Mouse (Mus musculus): ENCODE measurements around the gene Ahnak2. TPM values are rescaled to one million over a fixed set of nuclear protein-coding genes. Genes with fewer than 3 reads are reported as not detected.
A peak's percentile ranks its signal among the peaks of the same experiment; 100 is the strongest.

The Ahnak2 gene
- polyA plus RNA-seq, 1 experiment from 2014 or later, result 0.06 TPM

DNA sequence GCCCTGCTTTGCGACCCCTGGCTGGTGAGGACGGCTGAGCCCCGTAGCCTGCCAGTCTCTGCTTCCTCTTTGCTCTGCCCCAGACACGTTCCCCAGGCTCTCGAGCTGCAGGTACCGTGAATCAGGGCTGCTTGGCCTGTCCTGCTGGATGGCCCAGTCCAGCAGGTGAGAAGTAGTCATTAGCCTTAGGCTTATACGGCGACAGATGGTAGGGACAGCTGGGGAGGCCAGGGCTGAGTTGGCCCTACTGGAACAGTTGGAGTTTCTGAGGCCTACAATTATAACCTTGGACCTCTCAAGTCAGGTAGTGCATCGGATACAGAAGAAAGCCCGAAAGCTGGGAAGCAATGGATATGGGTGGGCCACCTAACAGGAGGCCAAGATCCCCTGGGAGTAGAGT, 69.9 kb downstream of the Ahnak2 start:
- no peak overlapping the region for H3K4me3 ChIP-seq
- no peak overlapping the region for H3K27ac ChIP-seq (replicated peaks)
- no peaks in the 10 kb centered on the region for H3K9me3 ChIP-seq (replicated peaks)
- H3K36me3 ChIP-seq, result peaks cover 10% of the 10 kb centered on the region; the same call in 1 of the 2 replicates
- H3K27me3 ChIP-seq (ENCODE audit: low read depth, poor library complexity, severe bottlenecking), result no peaks in the 10 kb centered on the region
- H3K4me1 ChIP-seq, result peaks cover 9% of the 10 kb centered on the region; the same call in 1 of the 2 replicates
- no peak for DNase-seq (ENCODE audit: low spot score)
- WGBS, result 91% methylated on average over 10 of the region's 10 CpGs

GRCm38 (mm10) chr12:112730808-112731207, 71.6 kb downstream of the Ahnak2 start:
- no peak for DNase-seq (ENCODE audit: low spot score)
- H3K36me3 ChIP-seq, result 0 out of 2 replicates have a peak, but pooled peaks cover 7% of the 10 kb centered on the region
- no peak overlapping the region for H3K27ac ChIP-seq (replicated peaks)
- peaks cover 4% of the 10 kb centered on the region; the same call in 1 of the 2 replicates for H3K4me1 ChIP-seq
- 87% methylated on average over 14 of the region's 14 CpGs for WGBS
- no peak overlapping the region for H3K4me3 ChIP-seq
- H3K27me3 ChIP-seq (ENCODE audit: low read depth, poor library complexity, severe bottlenecking), result peaks cover 6% of the 10 kb centered on the region; the same call in 1 of the 2 replicates
- H3K9me3 ChIP-seq (replicated peaks), result no peaks in the 10 kb centered on the region

DNA sequence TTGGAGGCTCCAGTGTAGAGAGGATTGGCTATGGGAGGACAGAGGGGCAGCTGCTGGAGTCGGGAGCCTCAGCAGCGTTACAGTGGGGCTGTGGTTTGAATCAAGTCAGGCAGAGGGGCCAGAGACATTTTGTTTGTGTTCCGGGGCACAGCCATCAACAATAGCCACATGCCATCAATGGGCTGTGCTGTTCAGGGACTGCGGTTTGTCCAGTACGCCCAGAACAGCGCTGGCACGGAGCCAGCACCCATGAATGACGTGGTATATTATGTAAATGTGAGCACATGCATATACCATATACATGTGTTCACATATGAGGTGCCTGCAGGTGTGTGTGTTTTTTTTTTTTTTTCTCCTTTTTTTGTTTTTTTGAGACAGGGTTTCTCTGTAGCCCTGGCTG, 74.7 kb downstream of the Ahnak2 start:
- DNase-seq (ENCODE audit: low spot score), result no peak
- Histone ChIP-seq H3K27me3 (ENCODE audit: low read depth, poor library complexity, severe bottlenecking) (peaks cover 19% of the 10 kb centered on the region), H3K36me3 (no peaks in the 10 kb centered on the region), H3K4me3 (no peak overlapping the region), H3K9me3 (replicated peaks) (no peaks in the 10 kb centered on the region), H3K4me1 (peaks cover 9% of the 10 kb centered on the region), H3K27ac (replicated peaks) (no peak overlapping the region)
- WGBS, result 80% methylated on average over 8 of the region's 8 CpGs

GRCm38 (mm10) chr12:112724077-112724805, 78.2 kb downstream of the Ahnak2 start:
- WGBS, result 79% methylated on average over 11 of the region's 11 CpGs
- no peaks in the 10 kb centered on the region for H3K9me3 ChIP-seq (replicated peaks)
- H3K4me3 ChIP-seq, result no peak overlapping the region
- H3K27ac ChIP-seq (replicated peaks), result no peak overlapping the region
- H3K4me1 ChIP-seq, result peaks cover 27% of the 10 kb centered on the region
- no peaks in the 10 kb centered on the region for H3K36me3 ChIP-seq
- peak; percentile 70 for DNase-seq (ENCODE audit: low spot score)
- peaks cover 54% of the 10 kb centered on the region for H3K27me3 ChIP-seq (ENCODE audit: low read depth, poor library complexity, severe bottlenecking)

- H3K4me3 ChIP-seq, result peak overlapping the region; percentile 86; the same call in 1 of the 2 replicates
- no peak for DNase-seq (ENCODE audit: low spot score)
- WGBS, result 84% methylated on average over 6 of the region's 6 CpGs
- H3K27me3 ChIP-seq (ENCODE audit: low read depth, poor library complexity, severe bottlenecking), result peaks cover 60% of the 10 kb centered on the region
- H3K4me1 ChIP-seq, result peaks cover 27% of the 10 kb centered on the region
- no peaks in the 10 kb centered on the region for H3K9me3 ChIP-seq (replicated peaks)
- H3K36me3 ChIP-seq, result no peaks in the 10 kb centered on the region
- H3K27ac ChIP-seq (replicated peaks), result no peak overlapping the region
Measured at GRCm38 (mm10) chr12:112723445-112723844, 79.0 kb downstream of the Ahnak2 start.

- H3K36me3 ChIP-seq, result no peaks in the 10 kb centered on the region
- H3K4me3 ChIP-seq, result peak overlapping the region; percentile 86
- peaks cover 60% of the 10 kb centered on the region for H3K27me3 ChIP-seq (ENCODE audit: low read depth, poor library complexity, severe bottlenecking)
- peaks cover 27% of the 10 kb centered on the region for H3K4me1 ChIP-seq
- no peak for DNase-seq (ENCODE audit: low spot score)
- 10% methylated on average over 5 of the region's 5 CpGs for WGBS
- H3K27ac ChIP-seq (replicated peaks), result peak overlapping the region; percentile 75
- H3K9me3 ChIP-seq (replicated peaks), result no peaks in the 10 kb centered on the region
Measured at GRCm38 (mm10) chr12:112723028-112723330, 79.5 kb downstream of the Ahnak2 start.

DNA sequence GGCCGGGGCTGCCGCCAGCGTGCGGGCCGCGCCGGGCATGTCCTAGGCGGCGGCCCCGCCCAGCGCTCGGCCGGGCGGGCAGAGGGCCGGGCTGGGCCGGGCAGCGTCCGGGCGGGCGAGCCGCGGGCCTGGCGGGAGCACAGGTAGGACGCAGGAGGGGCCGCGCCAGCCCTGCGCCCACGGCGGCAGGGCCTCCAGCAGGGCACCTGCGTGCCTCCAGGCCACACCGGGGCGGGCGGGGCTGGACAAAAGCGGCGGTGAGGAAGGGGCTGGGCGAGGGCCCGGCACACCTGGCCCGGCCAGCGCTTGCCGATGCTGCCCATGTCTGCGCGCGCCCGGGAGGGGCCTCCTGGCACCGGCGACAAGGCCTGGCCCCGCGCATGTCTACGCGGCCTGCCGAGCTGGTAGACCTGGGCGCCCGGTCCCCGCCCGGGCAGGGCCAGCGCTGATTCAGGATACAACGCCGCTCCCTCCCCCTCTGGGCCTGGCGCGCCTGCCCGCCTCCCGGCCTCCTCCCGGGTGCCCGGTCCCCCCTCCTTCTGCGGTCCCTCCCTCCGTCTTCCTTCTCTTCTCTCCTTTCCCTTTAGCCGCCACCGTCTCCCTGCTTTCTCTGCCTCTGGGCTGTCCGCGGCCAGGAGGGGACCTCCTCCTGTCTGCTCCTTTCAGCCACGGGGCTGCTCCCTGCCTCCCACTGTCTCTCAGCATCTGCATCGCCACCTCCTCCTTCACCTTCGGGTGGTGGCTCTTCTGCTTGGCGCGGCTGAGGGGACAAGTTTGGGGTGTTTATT, 80.0 kb downstream of the Ahnak2 start:
- H3K27ac ChIP-seq (replicated peaks), result peak overlapping the region; percentile 75
- peak; percentile 46 for DNase-seq (ENCODE audit: low spot score)
- H3K4me1 ChIP-seq, result peaks cover 27% of the 10 kb centered on the region
- no peaks in the 10 kb centered on the region for H3K9me3 ChIP-seq (replicated peaks)
- 1% methylated on average over 65 of the region's 75 CpGs for WGBS
- peak overlapping the region; percentile 86 for H3K4me3 ChIP-seq
- peaks cover 60% of the 10 kb centered on the region for H3K27me3 ChIP-seq (ENCODE audit: low read depth, poor library complexity, severe bottlenecking)
- no peaks in the 10 kb centered on the region for H3K36me3 ChIP-seq

Small RNA genes lying within 50 kb of the gene (microRNA-seq; reads per million reads assigned to microRNA genes)
- gene Mir6940, result not detected

Other genes starting within 250 kb of the Ahnak2 start
- gene Inf2, start 213.9 kb downstream of the Ahnak2 start, polyA plus RNA-seq (2016; fragmentation: Nextera tagmentation; extraction: Ambion mirVana), result 1.7 and 1.8 TPM in 2 replicates
- gene Adssl1, start 182.6 kb downstream of the Ahnak2 start, polyA plus RNA-seq (2016; fragmentation: Nextera tagmentation; extraction: Ambion mirVana), result 2.9 and 3.4 TPM in 2 replicates
- gene Siva1, start 158.0 kb downstream of the Ahnak2 start, polyA plus RNA-seq (2016; fragmentation: Nextera tagmentation; extraction: Ambion mirVana), result 306 and 361 TPM in 2 replicates
- 44.5 and 46.2 TPM in 2 replicates for gene Akt1, start 127.8 kb downstream of the Ahnak2 start, polyA plus RNA-seq (2016; fragmentation: Nextera tagmentation; extraction: Ambion mirVana)
- 8.2 and 9.2 TPM in 2 replicates for gene Zbtb42, start 123.8 kb downstream of the Ahnak2 start, polyA plus RNA-seq (2016; fragmentation: Nextera tagmentation; extraction: Ambion mirVana)
- 3.3 and 4.3 TPM in 2 replicates for gene Cep170b, start 82.2 kb downstream of the Ahnak2 start, polyA plus RNA-seq (2016; fragmentation: Nextera tagmentation; extraction: Ambion mirVana)
- gene Pld4, start 42.0 kb downstream of the Ahnak2 start, polyA plus RNA-seq (2016; fragmentation: Nextera tagmentation; extraction: Ambion mirVana), result 3.7 and 5.7 TPM in 2 replicates
- gene Clba1, start 6.3 kb upstream of the Ahnak2 start, polyA plus RNA-seq (2016; fragmentation: Nextera tagmentation; extraction: Ambion mirVana), result 13.7 and 14.4 TPM in 2 replicates
- gene Cdca4, start 26.8 kb upstream of the Ahnak2 start, polyA plus RNA-seq (2016; fragmentation: Nextera tagmentation; extraction: Ambion mirVana), result 178 and 181 TPM in 2 replicates
- gene Gpr132, start 65.6 kb upstream of the Ahnak2 start, polyA plus RNA-seq (2016; fragmentation: Nextera tagmentation; extraction: Ambion mirVana), result not detected in 2 replicates
- gene Jag2, start 127.1 kb upstream of the Ahnak2 start, polyA plus RNA-seq (2016; fragmentation: Nextera tagmentation; extraction: Ambion mirVana), result 2.4 and 2.8 TPM in 2 replicates
- gene Nudt14, start 139.5 kb upstream of the Ahnak2 start, polyA plus RNA-seq (2016; fragmentation: Nextera tagmentation; extraction: Ambion mirVana), result 66.4 and 76.4 TPM in 2 replicates
- 20.5 and 22.7 TPM in 2 replicates for gene Btbd6, start 173.8 kb upstream of the Ahnak2 start, polyA plus RNA-seq (2016; fragmentation: Nextera tagmentation; extraction: Ambion mirVana)
- gene Brf1, start 198.0 kb upstream of the Ahnak2 start, polyA plus RNA-seq (2016; fragmentation: Nextera tagmentation; extraction: Ambion mirVana), result 51.6 and 58.2 TPM in 2 replicates
- 17.7 and 22.0 TPM in 2 replicates for gene Pacs2, start 211.9 kb upstream of the Ahnak2 start, polyA plus RNA-seq (2016; fragmentation: Nextera tagmentation; extraction: Ambion mirVana)